Mouse (Mus musculus): ENCODE measurements around the gene Hcls1.

Gene Hcls1

DNA sequence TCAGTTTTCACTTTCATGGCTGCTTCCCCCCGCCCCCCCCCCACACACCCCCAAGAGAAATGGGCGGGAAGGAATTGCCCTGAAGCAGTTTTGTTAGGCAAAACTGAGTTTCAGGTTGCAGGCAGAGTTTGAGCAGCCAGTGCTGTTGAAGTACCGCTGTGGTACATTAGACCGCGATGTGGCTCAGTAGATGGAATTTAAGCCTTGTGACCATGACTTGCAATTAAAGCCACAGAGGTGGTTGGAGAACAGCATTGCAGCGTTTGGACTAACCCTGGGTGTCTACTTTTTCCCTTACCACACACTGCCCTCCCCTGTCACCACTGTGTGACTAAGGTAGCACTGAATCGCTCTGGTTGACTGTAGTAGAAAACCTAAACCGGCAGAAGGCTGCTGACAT lies 54.7 kb downstream of the Hcls1 start:
- peak; percentile 34 for DNase-seq (ENCODE audit: low read depth, low spot score)

DNA sequence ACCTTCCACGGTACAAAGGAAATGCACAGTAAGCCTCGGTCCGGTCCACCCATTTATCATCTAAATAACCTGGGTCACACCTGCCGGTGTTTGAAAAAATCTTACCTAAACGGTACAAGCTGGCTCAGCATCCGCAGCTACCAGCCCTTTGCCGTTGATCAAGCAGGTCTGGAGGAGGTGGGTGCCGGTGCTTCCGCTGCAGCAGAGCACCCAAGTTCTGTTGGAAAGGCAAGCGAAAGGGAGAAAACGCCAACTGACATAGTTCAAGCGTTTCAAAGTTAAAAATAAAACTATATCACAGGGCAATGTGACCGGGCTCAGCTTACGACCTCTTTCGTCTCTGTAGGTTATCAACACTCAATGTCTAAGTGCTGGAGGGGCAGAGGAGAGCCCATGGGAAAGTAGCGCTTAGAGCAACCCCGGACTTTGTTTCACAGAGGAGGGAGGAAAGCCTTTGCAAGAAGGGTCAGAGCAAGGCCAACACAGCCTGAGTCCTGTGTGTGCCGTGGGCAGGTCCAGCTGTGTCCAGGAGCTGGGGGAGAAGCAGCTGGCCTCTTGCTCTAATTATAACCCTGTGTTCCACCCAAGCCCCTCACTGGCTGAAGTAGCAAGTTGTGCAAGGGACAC lies 55.3 kb downstream of the Hcls1 start, which contains the start of gene Fbxo40:
Gene Fbxo40 (minus strand): TSS at position 469 of the 627 bp plus-strand sequence.
- DNase-seq (ENCODE audit: low read depth, low spot score), result peak; percentile 20

DNA sequence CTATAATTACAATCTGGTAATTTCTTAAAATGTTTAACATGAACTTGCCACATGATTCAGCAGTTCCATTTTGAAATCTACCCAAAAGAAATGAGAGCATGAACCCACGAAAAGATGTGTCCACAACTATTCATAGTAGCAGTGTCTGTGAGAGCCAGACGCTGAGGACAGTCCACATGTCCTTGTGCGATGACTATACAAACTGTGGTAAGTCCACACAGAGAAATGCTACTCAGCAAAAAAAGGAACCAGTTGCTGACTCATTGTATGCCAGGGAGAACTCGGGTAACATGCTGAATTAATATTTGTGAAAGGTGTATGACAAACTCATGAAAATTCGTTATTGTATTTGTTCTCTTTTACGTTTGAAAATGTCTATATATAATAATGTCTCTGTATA lies 62.9 kb downstream of the Hcls1 start:
- no peak for DNase-seq (ENCODE audit: low read depth, low spot score)

DNA sequence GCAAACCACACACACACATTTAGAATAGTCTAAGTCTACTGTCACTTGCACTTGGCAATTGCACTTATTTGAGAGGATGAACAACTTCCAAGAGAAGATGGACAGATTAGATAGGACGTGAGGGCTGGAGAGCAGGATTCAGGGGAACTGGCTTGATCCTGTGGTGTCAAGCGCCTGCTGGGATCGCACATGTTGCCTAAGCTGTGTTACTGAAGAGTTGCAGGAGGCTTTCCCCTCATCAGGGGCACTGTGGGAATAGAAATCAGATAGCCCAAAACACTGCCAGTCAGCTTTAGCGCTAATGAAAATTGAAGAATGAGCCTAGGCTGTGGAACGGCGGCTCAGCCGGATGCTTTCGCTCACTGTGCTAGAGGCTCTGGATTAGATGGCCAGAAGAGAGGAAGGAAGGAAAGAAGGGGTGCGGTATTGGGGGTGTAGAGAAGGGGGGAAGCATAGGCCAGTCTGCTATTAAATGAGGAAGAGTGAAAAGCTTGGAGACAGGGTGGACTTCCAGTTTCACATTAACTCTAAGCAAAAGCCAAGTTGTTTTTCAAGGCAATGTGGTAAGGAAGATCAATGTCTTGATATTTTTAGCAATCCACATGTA lies 64.7 kb downstream of the Hcls1 start:
- no peak for DNase-seq (ENCODE audit: low read depth, low spot score)

DNA sequence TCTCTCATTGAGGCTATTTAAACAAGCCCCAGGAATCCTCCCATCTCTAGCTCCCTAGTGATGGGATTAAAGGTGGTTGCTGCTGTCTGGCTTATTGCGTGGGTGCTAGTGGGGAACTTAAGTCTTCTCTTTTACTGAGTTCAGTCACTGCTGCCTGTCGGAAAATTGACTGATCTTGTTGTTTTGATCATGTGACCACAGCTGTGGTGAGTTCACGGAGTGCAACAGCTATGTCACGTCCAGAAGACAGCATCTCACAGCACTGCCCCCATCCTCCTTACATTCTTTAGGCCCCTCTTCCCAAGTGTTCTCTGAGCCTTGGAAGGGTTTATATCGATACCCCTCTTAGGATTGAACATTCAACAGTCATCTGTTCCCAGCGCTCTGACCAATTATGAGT lies 74.5 kb downstream of the Hcls1 start:
- DNase-seq (ENCODE audit: low read depth, low spot score), result no peak

DNA sequence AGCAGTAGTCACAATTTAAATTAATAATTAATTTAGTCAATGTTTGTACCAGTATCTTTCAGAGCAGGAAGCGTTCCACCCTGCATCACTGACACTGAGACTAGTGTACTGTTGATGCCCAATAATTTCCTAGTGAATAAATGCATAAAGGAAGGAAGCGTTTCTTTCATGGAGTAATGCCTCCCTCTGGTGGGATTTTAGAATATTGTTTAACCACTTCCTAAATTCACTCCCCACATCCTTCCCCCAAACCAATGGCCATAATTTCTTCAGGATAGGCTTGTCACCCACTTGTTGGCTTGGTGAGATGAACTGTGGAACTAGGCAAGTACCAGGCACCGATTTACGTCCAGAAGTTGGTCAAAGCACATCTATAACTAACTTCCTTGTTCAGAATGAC lies 75.6 kb downstream of the Hcls1 start:
- DNase-seq (ENCODE audit: low read depth, low spot score), result peak; percentile 69

DNA sequence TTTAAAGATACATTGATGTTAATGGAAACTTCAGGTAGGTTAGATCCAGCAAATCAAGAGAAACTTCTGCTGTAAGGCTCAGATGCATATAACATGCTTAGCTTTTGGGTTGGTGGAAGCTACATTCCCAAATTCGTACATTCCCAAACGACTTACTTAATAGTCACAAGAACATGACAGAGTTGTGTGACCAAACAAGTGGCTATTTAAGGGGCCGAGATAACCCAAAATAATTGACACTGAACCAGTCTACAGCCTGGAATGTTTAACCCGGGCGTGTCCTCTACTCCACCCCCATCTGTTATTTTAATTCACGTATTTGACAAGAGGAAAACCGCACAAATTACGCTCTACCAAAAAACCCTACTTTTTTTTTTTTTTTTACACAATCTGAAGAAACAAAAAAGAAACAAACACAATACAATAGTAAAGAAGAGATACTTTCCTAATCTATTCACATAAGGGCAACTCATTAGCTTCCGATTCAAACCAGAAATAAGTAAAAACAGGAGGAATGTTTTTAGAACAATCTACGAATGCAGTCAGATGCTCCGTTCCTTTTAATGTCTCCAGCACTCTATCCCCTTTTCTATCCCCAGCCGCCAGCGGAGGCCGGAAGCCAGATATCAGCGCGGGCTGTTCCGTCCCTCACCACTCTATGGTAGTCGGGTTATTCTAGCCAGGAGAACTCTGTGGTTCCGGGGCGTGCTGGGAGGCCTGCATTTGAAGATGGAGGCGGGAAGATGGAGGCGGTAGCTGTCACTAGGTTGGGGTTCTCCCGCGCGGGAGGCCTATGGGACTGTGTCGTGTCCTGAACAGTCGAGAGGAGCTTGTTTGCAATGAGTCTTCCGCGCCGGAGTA lies 76.5 kb downstream of the Hcls1 start, which contains the start of gene Polq:
Gene Polq (plus strand): TSS at position 726 of the 861 bp plus-strand sequence.
- DNase-seq (ENCODE audit: low read depth, low spot score), result peak; percentile 88

DNA sequence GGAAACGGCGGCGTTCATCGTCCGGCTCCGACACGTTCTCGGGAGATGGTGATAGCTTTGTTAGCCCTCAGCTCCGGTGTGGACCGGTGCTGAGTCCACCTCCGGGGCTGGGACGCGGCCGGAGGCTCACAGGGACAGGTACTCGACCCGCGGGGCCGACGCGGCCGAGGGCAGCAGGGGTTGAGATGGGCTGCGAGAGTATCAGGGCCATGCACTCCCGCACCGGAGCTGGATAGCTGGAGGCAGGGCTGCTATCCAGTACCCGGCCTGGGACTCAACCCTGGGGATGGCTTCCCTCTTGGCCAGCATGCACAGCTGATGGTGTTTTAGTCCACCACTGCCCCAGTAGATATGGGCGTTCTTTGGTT lies 77.1 kb downstream of the Hcls1 start:
- DNase-seq (ENCODE audit: low read depth, low spot score), result no peak

DNA sequence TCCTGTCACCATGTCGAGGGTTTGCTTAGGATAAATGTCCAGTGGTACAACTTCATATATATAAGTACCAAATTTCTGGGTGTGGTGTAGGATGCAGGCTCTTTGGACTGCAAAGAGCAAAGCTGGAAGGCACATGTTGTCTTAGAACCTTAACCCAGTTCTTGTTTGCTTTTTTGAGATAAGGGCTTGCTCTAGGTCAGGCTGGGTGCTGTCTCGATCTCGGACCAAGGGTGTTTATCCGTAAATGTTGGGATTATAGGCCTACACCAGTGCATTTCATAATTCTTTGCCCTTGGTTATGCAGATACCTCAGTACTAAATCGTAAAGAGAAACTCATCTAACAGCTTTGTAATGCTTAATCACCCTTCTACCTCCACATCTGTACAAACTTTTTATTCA lies 77.6 kb downstream of the Hcls1 start:
- no peak for DNase-seq (ENCODE audit: low read depth, low spot score)

All from forelimb bud, embryonic 11.5 days (tissue).